Mouse (Mus musculus) heart, postnatal 0 days (tissue): Measurements from ENCODE around the gene Tubb4a.

Experiments used
- CTCF ChIP-seq: IDR thresholded peaks from 2 replicates; pipeline ENCODE4 v1.5.1; 2016; ENCODE audit warnings: antibody characterized with exemption, control low read depth, low read depth
- EP300 ChIP-seq: IDR thresholded peaks from 2 replicates; pipeline ENCODE4 v1.6.1; 2016; ENCODE audit warnings: antibody characterized with exemption, low read depth

- TF ChIP-seq EP300, result no peak
- no peak for TF ChIP-seq CTCF
These were observed 6.2 kb downstream of the Tubb4a start for GRCm38 (mm10) chr17:57081234-57081842.
